Mouse (Mus musculus) megakaryocyte, embryonic 14.5 days (primary cell): ENCODE data around the gene Dbr1.

Source experiments
- FLI1 ChIP-seq: IDR thresholded peaks from 2 replicates; pipeline ENCODE4 v1.6.1; 2012; ENCODE audit warnings: low read length, inconsistent platforms, mixed read lengths
- GATA1 ChIP-seq: IDR thresholded peaks from 3 replicates; pipeline ENCODE4 v1.6.1; 2012; ENCODE audit warnings: mixed read lengths, low read length, inconsistent platforms, borderline replicate concordance

- TF ChIP-seq FLI1 (no peak), GATA1 (no peak)
Measured at GRCm38 (mm10) chr9:99629281-99630011, 53.8 kb downstream of the Dbr1 start, which contains the start of gene Dzip1l.
